Mouse (Mus musculus): ENCODE results near the gene Slc22a13. TPM values are rescaled to one million over a fixed set of nuclear protein-coding genes. Genes with fewer than 3 reads are reported as not detected.

The Slc22a13 gene
- total and polyA plus RNA-seq, 2 experiments = 0.06 TPM; not detected in 1

- Histone ChIP-seq H3K9ac (ENCODE audit: low read depth, low read length) (no peak overlapping the region), H3K79me2 (ENCODE audit: control insufficient read depth, insufficient read depth, low read length) (no peaks in the 10 kb centered on the region), H3K27ac (replicated peaks; ENCODE audit: insufficient read depth, low read depth, low read length) (no peak overlapping the region), H3K4me3 (ENCODE audit: insufficient read depth, low read depth, low read length) (no peak overlapping the region), H3K27me3 (ENCODE audit: control insufficient read depth, insufficient read depth, low read length) (no peaks in the 10 kb centered on the region), H3K4me1 (ENCODE audit: control insufficient read depth, insufficient read depth, low read length) (peaks cover 6% of the 10 kb centered on the region; the same call in 1 of the 2 replicates), H3K36me3 (ENCODE audit: control insufficient read depth, insufficient read depth, low read length) (no peaks in the 10 kb centered on the region)
- TF ChIP-seq POLR2A (IDR thresholded peaks at IDR 0.05; ENCODE audit: extremely low read depth, insufficient read depth, low read length) = no peak
- WGBS = 35% methylated on average over 10 of the region's 10 CpGs
- DNase-seq (ENCODE audit: extremely low read depth, low read depth, low spot score) = peak; percentile 67
These were observed 9.6 kb downstream of the Slc22a13 start for GRCm38 (mm10) chr9:119199151-119199861.

GRCm38 (mm10) chr9:119192202-119192990 lies 16.5 kb downstream of the Slc22a13 start:
- Histone ChIP-seq H3K27me3 (ENCODE audit: control insufficient read depth, insufficient read depth, low read length) (no peaks in the 10 kb centered on the region), H3K9ac (ENCODE audit: low read depth, low read length) (no peak overlapping the region), H3K36me3 (ENCODE audit: control insufficient read depth, insufficient read depth, low read length) (no peaks in the 10 kb centered on the region), H3K4me1 (ENCODE audit: control insufficient read depth, insufficient read depth, low read length) (no peaks in the 10 kb centered on the region), H3K4me3 (ENCODE audit: insufficient read depth, low read depth, low read length) (no peak overlapping the region), H3K79me2 (ENCODE audit: control insufficient read depth, insufficient read depth, low read length) (no peaks in the 10 kb centered on the region), H3K27ac (replicated peaks; ENCODE audit: insufficient read depth, low read depth, low read length) (no peak overlapping the region)
- peak; percentile 75 for DNase-seq (ENCODE audit: extremely low read depth, low read depth, low spot score)
- WGBS = 19% methylated on average over 11 of the region's 11 CpGs
- TF ChIP-seq POLR2A (IDR thresholded peaks at IDR 0.05; ENCODE audit: extremely low read depth, insufficient read depth, low read length) = no peak
- peak; percentile 97 for TF ChIP-seq CTCF (IDR thresholded peaks at IDR 0.05; ENCODE audit: low read depth, low read length)

GRCm38 (mm10) chr9:119181241-119181728 lies 27.6 kb downstream of the Slc22a13 start:
- Histone ChIP-seq H3K79me2 (ENCODE audit: control insufficient read depth, insufficient read depth, low read length) (no peaks in the 10 kb centered on the region), H3K4me3 (ENCODE audit: insufficient read depth, low read depth, low read length) (no peak overlapping the region), H3K27me3 (ENCODE audit: control insufficient read depth, insufficient read depth, low read length) (no peaks in the 10 kb centered on the region), H3K4me1 (ENCODE audit: control insufficient read depth, insufficient read depth, low read length) (no peaks in the 10 kb centered on the region; the same call in 1 of the 2 replicates), H3K36me3 (ENCODE audit: control insufficient read depth, insufficient read depth, low read length) (no peaks in the 10 kb centered on the region), H3K9ac (ENCODE audit: low read depth, low read length) (no peak overlapping the region), H3K27ac (replicated peaks; ENCODE audit: insufficient read depth, low read depth, low read length) (no peak overlapping the region)
- WGBS = 5% methylated on average over 3 of the region's 3 CpGs
- DNase-seq (ENCODE audit: extremely low read depth, low read depth, low spot score) = peak; percentile 58
- TF ChIP-seq CTCF (IDR thresholded peaks at IDR 0.05; ENCODE audit: low read depth, low read length) (no peak), POLR2A (IDR thresholded peaks at IDR 0.05; ENCODE audit: extremely low read depth, insufficient read depth, low read length) (no peak)

GRCm38 (mm10) chr9:119179292-119179691 lies 29.6 kb downstream of the Slc22a13 start:
- Histone ChIP-seq H3K36me3 (ENCODE audit: control insufficient read depth, insufficient read depth, low read length) (no peaks in the 10 kb centered on the region), H3K4me3 (ENCODE audit: insufficient read depth, low read depth, low read length) (no peak overlapping the region), H3K79me2 (ENCODE audit: control insufficient read depth, insufficient read depth, low read length) (no peaks in the 10 kb centered on the region), H3K4me1 (ENCODE audit: control insufficient read depth, insufficient read depth, low read length) (no peaks in the 10 kb centered on the region; the same call in 1 of the 2 replicates), H3K9ac (ENCODE audit: low read depth, low read length) (no peak overlapping the region), H3K27ac (replicated peaks; ENCODE audit: insufficient read depth, low read depth, low read length) (no peak overlapping the region), H3K27me3 (ENCODE audit: control insufficient read depth, insufficient read depth, low read length) (no peaks in the 10 kb centered on the region)
- TF ChIP-seq CTCF (IDR thresholded peaks at IDR 0.05; ENCODE audit: low read depth, low read length) (no peak), POLR2A (IDR thresholded peaks at IDR 0.05; ENCODE audit: extremely low read depth, insufficient read depth, low read length) (no peak)
- WGBS = 97% methylated on average over 11 of the region's 11 CpGs
- DNase-seq (ENCODE audit: extremely low read depth, low read depth, low spot score) = no peak

GRCm38 (mm10) chr9:119167608-119168007 lies 41.3 kb downstream of the Slc22a13 start:
- no peak for TF ChIP-seq POLR2A (IDR thresholded peaks at IDR 0.05; ENCODE audit: extremely low read depth, insufficient read depth, low read length)
- TF ChIP-seq CTCF (IDR thresholded peaks at IDR 0.05; ENCODE audit: low read depth, low read length) = no peak
- Histone ChIP-seq H3K79me2 (ENCODE audit: control insufficient read depth, insufficient read depth, low read length) (no peaks in the 10 kb centered on the region), H3K36me3 (ENCODE audit: control insufficient read depth, insufficient read depth, low read length) (no peaks in the 10 kb centered on the region), H3K27me3 (ENCODE audit: control insufficient read depth, insufficient read depth, low read length) (no peaks in the 10 kb centered on the region), H3K4me1 (ENCODE audit: control insufficient read depth, insufficient read depth, low read length) (peaks cover 8% of the 10 kb centered on the region), H3K27ac (replicated peaks; ENCODE audit: insufficient read depth, low read depth, low read length) (no peak overlapping the region), H3K9ac (ENCODE audit: low read depth, low read length) (no peak overlapping the region), H3K4me3 (ENCODE audit: insufficient read depth, low read depth, low read length) (no peak overlapping the region)
- WGBS = 90% methylated on average over 2 of the region's 2 CpGs
- no peak for DNase-seq (ENCODE audit: extremely low read depth, low read depth, low spot score)
